Mouse (Mus musculus) liver, postnatal 0 days (tissue): ENCODE measurements around the gene Odf4. TPM values are rescaled to one million over a fixed set of nuclear protein-coding genes. Genes with fewer than 3 reads are reported as not detected.
"Not testable (repeated sequence)": the region's sequence is repeated elsewhere in the genome, so short reads cannot be mapped to it uniquely, and the experiment has no call there.

Experiments used
- ATAC-seq: fragments of 200-750 bp; cut with Nextera tagmentation; 2 replicates; pipeline ENCODE4 v1.8.0; 2017; ENCODE audit warnings: mild to moderate bottlenecking, moderate library complexity
- DNase-seq: peaks from one replicate; pipeline ENCODE4 v3.0.0-alpha.2; 2016
- H3K27ac ChIP-seq: fragments of 300-500 bp; sonication (generic); 2 replicates; pipeline ENCODE4 v1.5.1; 2014; ENCODE audit warnings: antibody characterized with exemption, moderate library complexity, mild to moderate bottlenecking, low read depth
- H3K27me3 ChIP-seq: fragments of 300-500 bp; sonication (generic); 2 replicates; pipeline ENCODE4 v1.6.1; 2014; ENCODE audit warnings: low read length, control low read depth, mixed read lengths; ENCODE audit not compliant: insufficient read depth
- H3K36me3 ChIP-seq: fragments of 300-500 bp; sonication (generic); replicated peaks from 2 replicates; pipeline ENCODE4 v1.6.1; 2014; ENCODE audit warnings: mild to moderate bottlenecking, control low read depth, low read length, moderate library complexity, mixed read lengths; ENCODE audit not compliant: insufficient read depth
- H3K4me1 ChIP-seq: fragments of 300-500 bp; sonication (generic); 2 replicates; pipeline ENCODE4 v1.6.1; 2014; ENCODE audit warnings: antibody characterized with exemption, mild to moderate bottlenecking, control low read depth; ENCODE audit not compliant: insufficient read depth
- H3K4me2 ChIP-seq: fragments of 300-500 bp; sonication (generic); 2 replicates; pipeline ENCODE4 v1.6.1; 2014; ENCODE audit warnings: low read depth, mild to moderate bottlenecking, low read length, moderate library complexity, mixed read lengths
- H3K4me3 ChIP-seq: fragments of 300-500 bp; sonication (generic); 2 replicates; pipeline ENCODE4 v1.5.1; 2014; ENCODE audit warnings: low read depth, low read length
- H3K9ac ChIP-seq: fragments of 300-500 bp; sonication (generic); replicated peaks from 2 replicates; pipeline ENCODE4 v1.6.1; 2014; ENCODE audit warnings: mild to moderate bottlenecking, moderate library complexity
- H3K9me3 ChIP-seq: fragments of 300-500 bp; sonication (generic); 2 replicates; pipeline ENCODE4 v1.6.1; 2016; ENCODE audit warnings: mild to moderate bottlenecking, control low read depth, low read length, mixed read lengths
- CTCF ChIP-seq: sonication (generic); IDR thresholded peaks from 2 replicates; pipeline ENCODE4 v1.5.1; 2016; ENCODE audit warnings: antibody characterized with exemption, low read depth
- EP300 ChIP-seq: IDR thresholded peaks from 2 replicates; pipeline ENCODE4 v1.6.1; 2016; ENCODE audit warnings: antibody characterized with exemption, low read depth, mild to moderate bottlenecking
- WGBS: fragments of 180-500 bp; shearing (Covaris S2); extraction: QIAGEN DNeasy Blood & Tissue Kit; methylation state at CpG from one replicate; pipeline ENCODE4 v1.1.7; 2014; ENCODE audit not compliant: insufficient replicate concordance; 5-methylcytosine and 5-hydroxymethylcytosine counted together
- polyA plus RNA-seq: library from polyadenylated mRNA; unstranded; fragments of >200 nt; fragmentation: Nextera tagmentation; extraction: Ambion mirVana; gene quantifications from 2 replicates; pipeline ENCODE4 v1.2.1, GENCODE M21; 2015

The Odf4 gene
- polyA plus RNA-seq, 1 experiment from 2014 or later: not detected

DNA sequence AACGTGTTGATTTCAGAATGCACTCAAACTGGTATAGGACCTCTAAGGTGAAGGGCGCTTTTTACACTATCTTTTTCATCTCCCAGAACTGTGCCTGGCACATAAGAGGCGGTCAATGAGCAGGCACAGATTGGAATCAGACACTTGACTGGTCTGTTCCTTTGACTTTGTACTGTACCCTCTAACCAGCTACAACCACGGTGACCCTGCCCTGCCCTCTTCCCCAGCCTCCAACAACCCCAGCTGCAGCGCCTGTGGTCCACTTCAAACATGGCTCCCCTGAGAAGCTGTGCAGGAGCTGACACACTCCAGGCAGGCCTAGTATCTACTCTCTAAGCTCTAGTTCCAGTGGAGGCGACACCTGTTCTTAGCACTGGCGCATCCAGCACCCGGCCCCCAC lies 15.8 kb upstream of the Odf4 start:
- Histone ChIP-seq H3K27me3 (peaks cover 3% of the 10 kb centered on the region), H3K27ac (no peak overlapping the region), H3K9me3 (no peaks in the 10 kb centered on the region), H3K4me3 (no peak overlapping the region), H3K9ac (no peak overlapping the region), H3K4me1 (peaks cover 4% of the 10 kb centered on the region; the same call in 1 of the 2 replicates), H3K4me2 (no peak overlapping the region), H3K36me3 (no peaks in the 10 kb centered on the region)
- ATAC-seq: no peak
- WGBS: 71% methylated on average over 8 of the region's 8 CpGs
- TF ChIP-seq CTCF: no peak
- no peak for TF ChIP-seq EP300
- DNase-seq: no peak

DNA sequence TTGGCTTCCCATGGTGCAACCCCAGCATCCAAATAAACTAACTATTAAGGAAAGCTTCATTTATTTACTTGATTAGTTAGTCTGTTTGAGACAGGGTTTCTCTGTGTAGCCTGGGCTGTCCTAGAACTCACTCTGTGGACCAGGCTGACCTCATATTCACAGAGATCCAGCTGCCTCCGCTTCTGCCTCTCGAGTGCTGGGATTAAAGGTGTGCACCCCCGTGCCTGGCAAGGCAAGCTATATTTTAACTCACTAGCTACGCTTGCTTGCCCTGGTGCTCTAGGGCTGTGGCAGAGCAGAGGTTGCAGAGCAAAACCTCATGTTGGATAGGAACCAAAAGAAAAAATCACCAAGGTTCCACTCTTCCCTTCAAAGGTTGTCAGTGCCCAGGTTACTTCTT lies 13.6 kb upstream of the Odf4 start:
- Histone ChIP-seq H3K36me3 (no peaks in the 10 kb centered on the region), H3K4me3 (no peak overlapping the region), H3K27me3 (no peaks in the 10 kb centered on the region), H3K4me1 (peaks cover 4% of the 10 kb centered on the region; the same call in 1 of the 2 replicates), H3K9ac (no peak overlapping the region; the same call in 1 of the 2 replicates), H3K27ac (no peak overlapping the region), H3K4me2 (peak overlapping the region; percentile 71; the same call in 1 of the 2 replicates), H3K9me3 (no peaks in the 10 kb centered on the region)
- TF ChIP-seq CTCF (no peak), EP300 (no peak)
- no peak for ATAC-seq
- WGBS: 54% methylated on average over 4 of the region's 4 CpGs
- no peak for DNase-seq

DNA sequence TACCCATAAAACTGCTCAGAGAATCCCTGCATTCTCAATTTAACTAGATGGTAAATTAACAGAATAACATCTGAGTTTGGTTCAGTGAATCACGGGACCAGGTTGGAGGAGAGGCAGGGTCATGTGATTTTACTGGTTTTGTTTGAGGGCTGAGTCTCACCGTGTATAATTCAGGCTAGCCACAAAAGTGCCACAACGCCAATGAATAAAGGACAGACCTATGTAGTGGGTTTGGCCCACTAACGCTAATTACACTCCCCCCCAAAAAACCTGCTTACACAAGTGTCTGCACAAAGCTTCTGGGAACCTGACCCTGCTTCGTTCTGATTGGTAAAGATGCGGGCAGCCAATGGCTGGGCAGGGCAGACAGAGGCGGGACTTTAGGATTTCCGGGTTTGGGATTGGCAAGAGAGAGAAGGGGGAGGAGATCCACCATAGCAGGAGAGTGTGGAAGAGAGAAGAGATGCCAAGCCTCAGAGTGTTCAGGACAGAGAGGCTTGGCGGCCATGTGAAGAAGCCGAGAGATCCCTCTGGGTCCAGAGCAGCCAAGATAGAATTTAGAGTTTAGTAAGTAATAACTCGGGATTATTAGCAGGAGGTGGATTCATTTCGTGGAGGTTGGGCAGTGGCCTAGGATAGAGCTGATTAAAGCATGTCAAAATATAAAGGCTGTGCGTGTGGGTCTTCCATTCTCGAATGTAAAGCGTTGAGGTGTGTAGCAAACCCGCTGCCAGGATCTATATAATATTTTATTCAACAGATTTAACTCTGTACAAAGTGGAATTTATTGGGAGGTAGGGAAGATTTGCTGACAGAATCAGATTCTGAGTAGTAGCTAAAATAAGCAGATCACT lies 12.8 kb upstream of the Odf4 start:
- H3K27ac ChIP-seq: 0 out of 2 replicates have a peak overlapping the region, but pooled peaks have one; percentile 34
- peaks cover 4% of the 10 kb centered on the region; the same call in 1 of the 2 replicates for H3K4me1 ChIP-seq
- peak overlapping the region; percentile 42 for H3K4me3 ChIP-seq
- peak overlapping the region; percentile 56 for H3K9ac ChIP-seq
- no peaks in the 10 kb centered on the region for H3K9me3 ChIP-seq
- H3K4me2 ChIP-seq: peak overlapping the region; percentile 71
- TF ChIP-seq EP300 (no peak), CTCF (no peak)
- WGBS: 2% methylated on average over 16 of the region's 16 CpGs
- ATAC-seq (peak; percentile 100), DNase-seq (peak; percentile 82)
- no peaks in the 10 kb centered on the region for H3K27me3 ChIP-seq
- no peaks in the 10 kb centered on the region for H3K36me3 ChIP-seq

DNA sequence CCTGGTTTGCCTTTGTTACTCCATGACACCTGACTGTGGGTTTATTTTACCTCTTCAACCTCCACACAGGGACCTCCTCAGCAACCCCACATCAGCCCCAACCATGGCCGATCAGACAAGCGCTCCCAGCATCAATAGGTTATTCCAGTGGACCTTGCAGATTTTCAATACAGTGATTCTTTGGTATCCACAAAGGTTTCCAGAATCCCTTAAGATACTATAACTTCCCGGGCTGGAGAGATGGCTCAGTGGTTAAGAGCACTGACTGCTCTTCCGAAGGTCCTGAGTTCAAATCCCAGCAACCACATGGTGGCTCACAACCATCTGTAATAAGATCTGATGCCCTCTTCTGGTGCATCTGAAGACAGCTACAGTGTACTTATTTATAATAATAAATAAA lies 10.1 kb upstream of the Odf4 start:
- H3K4me1 ChIP-seq, H3K9me3 ChIP-seq, DNase-seq, H3K4me3 ChIP-seq, H3K4me2 ChIP-seq, H3K9ac ChIP-seq, H3K27me3 ChIP-seq, ATAC-seq, H3K27ac ChIP-seq, H3K36me3 ChIP-seq: not testable (repeated sequence)
- 82% methylated on average over 4 of the region's 4 CpGs for WGBS

DNA sequence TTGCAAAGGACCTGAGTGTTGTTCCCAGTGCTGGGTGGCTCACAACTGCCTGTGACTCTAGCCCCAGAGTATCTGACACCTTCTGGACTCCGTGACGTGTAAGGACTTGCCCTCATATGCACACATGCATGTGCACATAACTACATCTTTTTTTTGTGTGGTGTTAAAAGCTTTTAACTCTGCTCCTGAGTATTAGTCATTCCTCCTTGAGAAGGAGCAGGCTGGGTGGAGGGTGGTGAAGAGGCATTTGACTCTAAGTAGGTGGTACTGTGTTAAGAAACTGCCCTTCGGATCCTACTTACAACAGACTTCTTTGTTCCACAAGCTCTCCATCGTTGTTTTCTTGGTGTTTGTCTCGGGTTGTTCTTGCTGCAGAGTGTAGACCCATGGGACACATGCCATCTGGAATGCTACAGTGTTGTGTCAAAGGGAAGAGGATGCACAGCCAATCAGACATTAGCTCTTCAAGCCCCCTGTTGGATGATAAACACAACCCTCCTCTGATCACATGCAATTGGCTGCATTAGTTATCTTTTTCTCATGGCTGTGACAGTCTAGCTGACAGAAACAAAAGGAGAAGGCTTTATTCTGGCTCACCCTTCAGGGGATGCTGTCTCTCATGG lies 7.1 kb upstream of the Odf4 start:
- Histone ChIP-seq H3K9me3 (no peaks in the 10 kb centered on the region), H3K4me2 (no peak overlapping the region), H3K4me1 (no peaks in the 10 kb centered on the region), H3K27me3 (0 out of 2 replicates have a peak, but pooled peaks cover 4% of the 10 kb centered on the region), H3K27ac (no peak overlapping the region), H3K9ac (no peak overlapping the region), H3K36me3 (no peaks in the 10 kb centered on the region), H3K4me3 (no peak overlapping the region)
- 70% methylated on average over 5 of the region's 5 CpGs for WGBS
- DNase-seq (no peak), ATAC-seq (no peak)
- TF ChIP-seq CTCF (no peak), EP300 (no peak)

DNA sequence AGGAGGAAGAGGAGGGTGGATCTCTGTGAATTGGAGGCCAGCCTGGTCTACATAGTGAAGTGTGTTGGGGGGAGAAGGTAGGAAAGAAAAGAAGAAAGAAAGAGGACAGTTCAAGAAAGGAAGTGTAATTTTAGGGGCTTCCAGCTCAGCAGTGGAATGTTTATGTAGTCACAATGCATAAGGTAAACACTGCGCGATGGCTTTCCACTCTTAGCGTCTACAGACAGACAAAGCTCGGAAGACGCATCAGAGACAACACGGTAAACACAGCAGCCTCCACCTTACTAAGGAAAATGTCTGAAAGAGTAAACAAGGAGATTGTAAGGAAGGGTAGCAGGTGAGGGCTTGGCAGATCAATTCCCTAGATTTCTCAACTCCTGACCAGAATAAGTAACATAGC lies 3.1 kb upstream of the Odf4 start:
- Histone ChIP-seq H3K27me3 (0 out of 2 replicates have a peak, but pooled peaks cover 4% of the 10 kb centered on the region), H3K4me2 (no peak overlapping the region), H3K4me3 (no peak overlapping the region), H3K4me1 (no peaks in the 10 kb centered on the region), H3K9ac (no peak overlapping the region), H3K36me3 (no peaks in the 10 kb centered on the region), H3K9me3 (no peaks in the 10 kb centered on the region), H3K27ac (no peak overlapping the region)
- TF ChIP-seq CTCF (no peak), EP300 (no peak)
- ATAC-seq: no peak
- 40% methylated on average over 6 of the region's 6 CpGs for WGBS
- DNase-seq: no peak
